Mouse (Mus musculus) erythroblast, embryonic 14.5 days (primary cell): ENCODE data around the gene Prss47.

Experiments
- GATA1 ChIP-seq: IDR thresholded peaks from 2 replicates; pipeline ENCODE4 v1.6.1; 2012; ENCODE audit warnings: low read length, inconsistent platforms, mixed read lengths
- TAL1 ChIP-seq: IDR thresholded peaks from 3 replicates; pipeline ENCODE4 v1.6.1; 2012; ENCODE audit warnings: low read length, inconsistent platforms, mixed read lengths

GRCm38 (mm10) chr13:65100678-65101077, 48.1 kb upstream of the Prss47 start:
- no peak for TF ChIP-seq GATA1
- TF ChIP-seq TAL1 = no peak
